Mouse (Mus musculus): Measurements from ENCODE around the gene Rftn2.

Rftn2 gene

GRCm38 (mm10) chr1:55226011-55226857 is at the start of gene Rftn2:
Rftn2 (minus strand) TSS chr1:55226782.
- DNase-seq (ENCODE audit: low read depth, low spot score): no peak

- no peak for DNase-seq (ENCODE audit: low read depth, low spot score)
These were observed 38.9 kb upstream of the Rftn2 start for GRCm38 (mm10) chr1:55265447-55265846.

- DNase-seq (ENCODE audit: low read depth, low spot score): no peak
These were observed 37.8 kb upstream of the Rftn2 start for GRCm38 (mm10) chr1:55264385-55264784.

- DNase-seq (ENCODE audit: low read depth, low spot score): no peak
These were observed 19.8 kb upstream of the Rftn2 start for GRCm38 (mm10) chr1:55246374-55246773.

GRCm38 (mm10) chr1:55239237-55239636 is 12.7 kb upstream of the Rftn2 start:
- peak; percentile 70 for DNase-seq (ENCODE audit: low read depth, low spot score)

GRCm38 (mm10) chr1:55238496-55238895 is 11.9 kb upstream of the Rftn2 start:
- DNase-seq (ENCODE audit: low read depth, low spot score): peak; percentile 12

- peak; percentile 32 for DNase-seq (ENCODE audit: low read depth, low spot score)
These were observed 11.1 kb upstream of the Rftn2 start for GRCm38 (mm10) chr1:55237643-55238161.

- DNase-seq (ENCODE audit: low read depth, low spot score): peak; percentile 96
These were observed 10.5 kb upstream of the Rftn2 start, which contains the start of gene Mars2 for GRCm38 (mm10) chr1:55236890-55237642. Mars2 (plus strand) TSS chr1:55237177.

- DNase-seq (ENCODE audit: low read depth, low spot score): no peak
These were observed 9.9 kb upstream of the Rftn2 start for GRCm38 (mm10) chr1:55236487-55236886.

- DNase-seq (ENCODE audit: low read depth, low spot score): no peak
These were observed 8.4 kb upstream of the Rftn2 start for GRCm38 (mm10) chr1:55234910-55235520.

- no peak for DNase-seq (ENCODE audit: low read depth, low spot score)
These were observed 1.8 kb upstream of the Rftn2 start for GRCm38 (mm10) chr1:55228256-55228884.

GRCm38 (mm10) chr1:55227376-55227775 is 794 bp upstream of the Rftn2 start:
- no peak for DNase-seq (ENCODE audit: low read depth, low spot score)

GRCm38 (mm10) chr1:55225398-55225797 is 1.2 kb downstream of the Rftn2 start:
- no peak for DNase-seq (ENCODE audit: low read depth, low spot score)

- DNase-seq (ENCODE audit: low read depth, low spot score): no peak
These were observed 2.5 kb downstream of the Rftn2 start for GRCm38 (mm10) chr1:55224111-55224510.

GRCm38 (mm10) chr1:55223026-55223425 is 3.6 kb downstream of the Rftn2 start:
- no peak for DNase-seq (ENCODE audit: low read depth, low spot score)

GRCm38 (mm10) chr1:55221352-55221751 is 5.2 kb downstream of the Rftn2 start:
- DNase-seq (ENCODE audit: low read depth, low spot score): no peak

- no peak for DNase-seq (ENCODE audit: low read depth, low spot score)
These were observed 9.4 kb downstream of the Rftn2 start for GRCm38 (mm10) chr1:55217191-55217590.

- DNase-seq (ENCODE audit: low read depth, low spot score): peak; percentile 77
These were observed 11.3 kb downstream of the Rftn2 start for GRCm38 (mm10) chr1:55215185-55215813.

GRCm38 (mm10) chr1:55213936-55214335 is 12.6 kb downstream of the Rftn2 start:
- no peak for DNase-seq (ENCODE audit: low read depth, low spot score)

- no peak for DNase-seq (ENCODE audit: low read depth, low spot score)
These were observed 13.1 kb downstream of the Rftn2 start for GRCm38 (mm10) chr1:55213475-55213874.

GRCm38 (mm10) chr1:55212771-55213170 is 13.8 kb downstream of the Rftn2 start:
- DNase-seq (ENCODE audit: low read depth, low spot score): no peak

All from CD4-positive helper T cell, adult 2 months (primary cell).